Mouse (Mus musculus) brain, embryonic 18.5 days (tissue): ENCODE measurements around the gene Fam216b.

Experiments
- DNase-seq: peaks from one replicate; pipeline ENCODE4 v3.0.0-alpha.2; 2012; ENCODE audit warnings: low read depth, low spot score

Fam216b gene

GRCm38 (mm10) chr14:78043079-78043478 lies 45.7 kb downstream of the Fam216b start:
- DNase-seq: no peak

- no peak for DNase-seq
Observed at GRCm38 (mm10) chr14:78041886-78042526, 46.8 kb downstream of the Fam216b start.

- no peak for DNase-seq
Observed at GRCm38 (mm10) chr14:78040643-78041042, 48.2 kb downstream of the Fam216b start.

GRCm38 (mm10) chr14:78038876-78039275 lies 49.9 kb downstream of the Fam216b start:
- no peak for DNase-seq
